Mouse (Mus musculus) embryonic facial prominence, embryonic 13.5 days (tissue): ENCODE measurements at regions not wholly inside any gene's neighbourhood (a gene's known extent, or its start where the extent isn't known, plus 50 kb on each side); places are given as distances from the start of the nearest gene placed in this dataset.

Experiments
- ATAC-seq: fragments of 200-750 bp; cut with Nextera tagmentation; 2 replicates; pipeline ENCODE4 v1.8.0; 2017; ENCODE audit warnings: low read depth; ENCODE audit not compliant: insufficient number of reproducible peaks, insufficient read depth, low FRiP score, low TSS enrichment
- H3K27ac ChIP-seq: fragments of 300-500 bp; sonication (generic); 2 replicates; pipeline ENCODE4 v1.5.1; 2015; ENCODE audit warnings: moderate library complexity, mild to moderate bottlenecking, inconsistent platforms
- H3K27me3 ChIP-seq: fragments of 300-500 bp; sonication (generic); 2 replicates; pipeline ENCODE4 v1.6.1; 2015; ENCODE audit warnings: mild to moderate bottlenecking, inconsistent platforms
- H3K36me3 ChIP-seq: fragments of 300-500 bp; sonication (generic); 2 replicates; pipeline ENCODE4 v1.6.1; 2015; ENCODE audit warnings: mild to moderate bottlenecking, inconsistent platforms
- H3K4me1 ChIP-seq: fragments of 300-500 bp; sonication (generic); 2 replicates; pipeline ENCODE4 v1.6.1; 2015; ENCODE audit warnings: inconsistent platforms
- H3K4me2 ChIP-seq: fragments of 300-500 bp; sonication (generic); 2 replicates; pipeline ENCODE4 v1.6.1; 2015; ENCODE audit warnings: moderate library complexity, mild to moderate bottlenecking, inconsistent platforms
- H3K4me3 ChIP-seq: fragments of 300-500 bp; sonication (generic); 2 replicates; pipeline ENCODE4 v1.5.1; 2015; ENCODE audit warnings: mild to moderate bottlenecking, inconsistent platforms
- H3K9ac ChIP-seq: fragments of 300-500 bp; sonication (generic); 2 replicates; pipeline ENCODE4 v1.6.1; 2015; ENCODE audit warnings: mild to moderate bottlenecking, inconsistent platforms
- H3K9me3 ChIP-seq: fragments of 300-500 bp; sonication (generic); 2 replicates; pipeline ENCODE4 v1.6.1; 2016; ENCODE audit warnings: inconsistent platforms
- WGBS: fragments of 180-500 bp; shearing (Covaris S2); methylation state at CpG from one replicate; pipeline ENCODE4 v1.1.7; 2015; ENCODE audit warnings: mixed read lengths; 5-methylcytosine and 5-hydroxymethylcytosine counted together

- ATAC-seq, result no peak
- 62% methylated on average over 4 of the region's 4 CpGs for WGBS
Measured at GRCm38 (mm10) chr1:193734014-193734763, 364.1 kb upstream of the Camk1g start.

GRCm38 (mm10) chr1:193733402-193733801 is 363.3 kb upstream of the Camk1g start:
- Histone ChIP-seq H3K36me3 (no peaks in the 10 kb centered on the region), H3K4me1 (no peaks in the 10 kb centered on the region), H3K4me3 (no peak overlapping the region), H3K9ac (no peak overlapping the region), H3K9me3 (no peaks in the 10 kb centered on the region), H3K27me3 (no peaks in the 10 kb centered on the region), H3K4me2 (no peak overlapping the region), H3K27ac (no peak overlapping the region)
- ATAC-seq, result no peak
- WGBS, result 7% methylated on average over 5 of the region's 5 CpGs

More at GRCm38 (mm10) chr1:193734014-193734763, 364.1 kb upstream of the Camk1g start:
- Histone ChIP-seq H3K27ac (no peak overlapping the region), H3K4me3 (no peak overlapping the region), H3K4me2 (no peak overlapping the region), H3K27me3 (no peaks in the 10 kb centered on the region), H3K36me3 (no peaks in the 10 kb centered on the region), H3K4me1 (no peaks in the 10 kb centered on the region), H3K9me3 (no peaks in the 10 kb centered on the region), H3K9ac (no peak overlapping the region)

GRCm38 (mm10) chr1:193732113-193732512 is 362.0 kb upstream of the Camk1g start:
- Histone ChIP-seq H3K4me2 (no peak overlapping the region), H3K36me3 (no peaks in the 10 kb centered on the region), H3K27me3 (no peaks in the 10 kb centered on the region), H3K9me3 (no peaks in the 10 kb centered on the region), H3K4me3 (no peak overlapping the region), H3K9ac (no peak overlapping the region), H3K4me1 (no peaks in the 10 kb centered on the region), H3K27ac (no peak overlapping the region)
- no peak for ATAC-seq
- 21% methylated on average over 1 of the region's 1 CpGs for WGBS

GRCm38 (mm10) chr1:193721850-193722249 is 351.8 kb upstream of the Camk1g start:
- WGBS, result 75% methylated on average over 2 of the region's 2 CpGs
- no peak overlapping the region for H3K4me2 ChIP-seq
- H3K9me3 ChIP-seq, result no peaks in the 10 kb centered on the region
- no peaks in the 10 kb centered on the region for H3K27me3 ChIP-seq
- H3K36me3 ChIP-seq, result no peaks in the 10 kb centered on the region
- no peaks in the 10 kb centered on the region for H3K4me1 ChIP-seq
- H3K4me3 ChIP-seq, result no peak overlapping the region
- no peak overlapping the region for H3K27ac ChIP-seq
- no peak for ATAC-seq
- H3K9ac ChIP-seq, result no peak overlapping the region

GRCm38 (mm10) chr1:193720420-193720851 is 350.3 kb upstream of the Camk1g start:
- Histone ChIP-seq H3K27me3 (no peaks in the 10 kb centered on the region), H3K27ac (no peak overlapping the region), H3K4me1 (no peaks in the 10 kb centered on the region), H3K4me3 (no peak overlapping the region), H3K36me3 (no peaks in the 10 kb centered on the region), H3K9ac (no peak overlapping the region), H3K9me3 (no peaks in the 10 kb centered on the region), H3K4me2 (no peak overlapping the region)
- ATAC-seq, result no peak
- 61% methylated on average over 8 of the region's 8 CpGs for WGBS

GRCm38 (mm10) chr1:193715328-193715727 is 345.2 kb upstream of the Camk1g start:
- no peak overlapping the region for H3K4me2 ChIP-seq
- H3K9ac ChIP-seq, result no peak overlapping the region
- no peaks in the 10 kb centered on the region for H3K4me1 ChIP-seq
- H3K27ac ChIP-seq, result no peak overlapping the region
- H3K9me3 ChIP-seq, result no peaks in the 10 kb centered on the region
- no peak overlapping the region for H3K4me3 ChIP-seq
- ATAC-seq, result no peak
- H3K36me3 ChIP-seq, result no peaks in the 10 kb centered on the region
- 67% methylated on average over 4 of the region's 4 CpGs for WGBS
- no peaks in the 10 kb centered on the region for H3K27me3 ChIP-seq

- WGBS, result 73% methylated on average over 2 of the region's 2 CpGs
- no peaks in the 10 kb centered on the region for H3K9me3 ChIP-seq
- no peak overlapping the region for H3K4me3 ChIP-seq
- no peaks in the 10 kb centered on the region for H3K36me3 ChIP-seq
- H3K9ac ChIP-seq, result no peak overlapping the region
- no peak for ATAC-seq
- H3K27ac ChIP-seq, result no peak overlapping the region
- no peaks in the 10 kb centered on the region for H3K27me3 ChIP-seq
- no peaks in the 10 kb centered on the region for H3K4me1 ChIP-seq
- no peak overlapping the region for H3K4me2 ChIP-seq
Measured at GRCm38 (mm10) chr1:193714631-193715030, 344.5 kb upstream of the Camk1g start.

GRCm38 (mm10) chr1:193705205-193705604 is 335.1 kb upstream of the Camk1g start:
- 48% methylated on average over 2 of the region's 2 CpGs for WGBS
- H3K36me3 ChIP-seq, result no peaks in the 10 kb centered on the region
- H3K9me3 ChIP-seq, result no peaks in the 10 kb centered on the region
- no peak overlapping the region for H3K9ac ChIP-seq
- H3K4me3 ChIP-seq, result no peak overlapping the region
- ATAC-seq, result no peak
- no peak overlapping the region for H3K4me2 ChIP-seq
- peaks cover 4% of the 10 kb centered on the region; the same call in 1 of the 2 replicates for H3K4me1 ChIP-seq
- no peak overlapping the region for H3K27ac ChIP-seq
- H3K27me3 ChIP-seq, result no peaks in the 10 kb centered on the region

- H3K9me3 ChIP-seq, result no peaks in the 10 kb centered on the region
- ATAC-seq, result no peak
- 24% methylated on average over 15 of the region's 15 CpGs for WGBS
- H3K4me1 ChIP-seq, result peaks cover 4% of the 10 kb centered on the region; the same call in 1 of the 2 replicates
- H3K4me2 ChIP-seq, result peak overlapping the region; percentile 44
- H3K27ac ChIP-seq, result no peak overlapping the region
- H3K36me3 ChIP-seq, result no peaks in the 10 kb centered on the region
- H3K4me3 ChIP-seq, result no peak overlapping the region; the same call in 1 of the 2 replicates
- no peaks in the 10 kb centered on the region for H3K27me3 ChIP-seq
- H3K9ac ChIP-seq, result no peak overlapping the region
Measured at GRCm38 (mm10) chr1:193702707-193703419, 332.8 kb upstream of the Camk1g start.

- ATAC-seq, result no peak
- H3K4me1 ChIP-seq, result peaks cover 4% of the 10 kb centered on the region; the same call in 1 of the 2 replicates
- 61% methylated on average over 3 of the region's 3 CpGs for WGBS
Measured at GRCm38 (mm10) chr1:193700217-193700616, 330.1 kb upstream of the Camk1g start.

GRCm38 (mm10) chr1:193698603-193699266 is 328.6 kb upstream of the Camk1g start:
- WGBS, result 14% methylated on average over 7 of the region's 7 CpGs
- no peaks in the 10 kb centered on the region for H3K9me3 ChIP-seq
- H3K4me2 ChIP-seq, result no peak overlapping the region
- ATAC-seq, result no peak
- H3K4me3 ChIP-seq, result no peak overlapping the region
- H3K36me3 ChIP-seq, result no peaks in the 10 kb centered on the region
- H3K9ac ChIP-seq, result no peak overlapping the region
- peaks cover 4% of the 10 kb centered on the region; the same call in 1 of the 2 replicates for H3K4me1 ChIP-seq
- H3K27me3 ChIP-seq, result no peaks in the 10 kb centered on the region
- H3K27ac ChIP-seq, result no peak overlapping the region

More at GRCm38 (mm10) chr1:193700217-193700616, 330.1 kb upstream of the Camk1g start:
- H3K4me3 ChIP-seq, result no peak overlapping the region
- no peaks in the 10 kb centered on the region for H3K36me3 ChIP-seq
- no peaks in the 10 kb centered on the region for H3K27me3 ChIP-seq
- H3K9me3 ChIP-seq, result no peaks in the 10 kb centered on the region
- no peak overlapping the region for H3K27ac ChIP-seq
- H3K9ac ChIP-seq, result no peak overlapping the region
- no peak overlapping the region for H3K4me2 ChIP-seq
